Comparison of ENCODE assay signal across 8 mouse cellular contexts in genomic region chr11:19138423-19138822, GRCm38 (mm10).
A peak's percentile ranks its signal among the peaks of the same experiment; 100 is the strongest.
DNase-seq lines count a peak whose midpoint lies in the region; ATAC-seq and TF ChIP-seq lines count a peak whose summit lies in the region.

No protein-coding gene starts in this region.

- H3K9ac ChIP-seq in midbrain, postnatal 0 days (replicated peaks; ENCODE audit: low read length, poor library complexity, severe bottlenecking), result no peak overlapping the region
- no peak overlapping the region for H3K9ac ChIP-seq in midbrain, embryonic 15.5 days
- no peak overlapping the region for H3K9ac ChIP-seq in hindbrain, embryonic 14.5 days
- H3K9ac ChIP-seq in lung, embryonic 15.5 days, result no peak overlapping the region

- no peaks in the 10 kb centered on the region for H3K4me1 ChIP-seq in midbrain, postnatal 0 days (ENCODE audit: insufficient read depth, low read length)
- no peaks in the 10 kb centered on the region for H3K4me1 ChIP-seq in midbrain, embryonic 15.5 days
- 0 out of 2 replicates have a peak, but pooled peaks cover 7% of the 10 kb centered on the region for H3K4me1 ChIP-seq in hindbrain, embryonic 14.5 days (replicated peaks; ENCODE audit: control insufficient read depth, insufficient read depth, low read length)
- H3K4me1 ChIP-seq in lung, embryonic 15.5 days, result peaks cover 6% of the 10 kb centered on the region; the same call in 1 of the 2 replicates

- no peak overlapping the region for H3K4me3 ChIP-seq in midbrain, postnatal 0 days (ENCODE audit: low read depth, low read length)
- no peak overlapping the region for H3K4me3 ChIP-seq in midbrain, embryonic 15.5 days
- H3K4me3 ChIP-seq in hindbrain, embryonic 14.5 days (replicated peaks; ENCODE audit: low read length), result no peak overlapping the region
- no peak overlapping the region for H3K4me3 ChIP-seq in lung, embryonic 15.5 days

- DNase-seq in adrenal gland, postnatal 25 days, result peak; percentile 17
- no peak for DNase-seq in adrenal gland, adult 18-20 months (ENCODE audit: low spot score in 2 of 2)
- peak; percentile 57 for DNase-seq in midbrain, postnatal 0 days (ENCODE audit: low spot score)
- DNase-seq in hindbrain, embryonic 14.5 days (ENCODE audit: low spot score), result peak; percentile 32
- DNase-seq in frontal cortex, postnatal 10 days (ENCODE audit: low spot score in 2 of 2), result no peak

- no peaks in the 10 kb centered on the region for H3K36me3 ChIP-seq in midbrain, postnatal 0 days (ENCODE audit: insufficient read depth, low read length)
- H3K36me3 ChIP-seq in midbrain, embryonic 15.5 days (replicated peaks), result no peaks in the 10 kb centered on the region
- no peaks in the 10 kb centered on the region for H3K36me3 ChIP-seq in hindbrain, embryonic 14.5 days (replicated peaks; ENCODE audit: control insufficient read depth, insufficient read depth)
- H3K36me3 ChIP-seq in lung, embryonic 15.5 days, result no peaks in the 10 kb centered on the region

- ATAC-seq in midbrain, postnatal 0 days (ENCODE audit: low FRiP score), result no peak; the same call in 1 of the 2 replicates
- ATAC-seq in midbrain, embryonic 15.5 days (replicated peaks), result no peak; the same call in 1 of the 2 replicates
- ATAC-seq in hindbrain, embryonic 14.5 days (ENCODE audit: low FRiP score), result peak; percentile 40; the same call in 1 of the 2 replicates
- peak; percentile 91 for ATAC-seq in lung, embryonic 15.5 days (ENCODE audit: borderline replicate concordance, extremely low read depth, low FRiP score, low TSS enrichment)
- no peak for ATAC-seq in activated CD4-positive, CD25-positive, alpha-beta regulatory T cell, adult 4 months

- 49% methylated on average over 5 of the region's 5 CpGs for WGBS in midbrain, postnatal 0 days
- whole genome bisulfite sequencing in midbrain, embryonic 15.5 days, result 48% methylated on average over 5 of the region's 5 CpGs
- WGBS in hindbrain, embryonic 14.5 days, result 33% methylated on average over 5 of the region's 5 CpGs
- 45% methylated on average over 5 of the region's 5 CpGs for WGBS in lung, embryonic 15.5 days

- TF ChIP-seq CTCF in midbrain, postnatal 0 days (IDR thresholded peaks at IDR 0.05), result no peak

- H3K27ac ChIP-seq in midbrain, postnatal 0 days (ENCODE audit: low read depth, low read length), result no peak overlapping the region
- H3K27ac ChIP-seq in midbrain, embryonic 15.5 days, result no peak overlapping the region
- H3K27ac ChIP-seq in hindbrain, embryonic 14.5 days, result no peak overlapping the region
- H3K27ac ChIP-seq in lung, embryonic 15.5 days, result 0 out of 2 replicates have a peak overlapping the region, but pooled peaks have one; percentile 13

- no peaks in the 10 kb centered on the region for H3K27me3 ChIP-seq in midbrain, postnatal 0 days (ENCODE audit: insufficient read depth, low read length)
- H3K27me3 ChIP-seq in midbrain, embryonic 15.5 days (replicated peaks), result no peaks in the 10 kb centered on the region
- no peaks in the 10 kb centered on the region for H3K27me3 ChIP-seq in hindbrain, embryonic 14.5 days (ENCODE audit: control insufficient read depth, insufficient read depth, low read length)
- H3K27me3 ChIP-seq in lung, embryonic 15.5 days, result no peaks in the 10 kb centered on the region

- no peak overlapping the region for H3K4me2 ChIP-seq in midbrain, postnatal 0 days (ENCODE audit: low read depth, low read length, poor library complexity, severe bottlenecking)
- H3K4me2 ChIP-seq in midbrain, embryonic 15.5 days, result no peak overlapping the region
- H3K4me2 ChIP-seq in hindbrain, embryonic 14.5 days (replicated peaks), result no peak overlapping the region
- no peak overlapping the region for H3K4me2 ChIP-seq in lung, embryonic 15.5 days

- H3K9me3 ChIP-seq in midbrain, postnatal 0 days (ENCODE audit: low read length), result no peaks in the 10 kb centered on the region
- no peaks in the 10 kb centered on the region for H3K9me3 ChIP-seq in midbrain, embryonic 15.5 days
- H3K9me3 ChIP-seq in hindbrain, embryonic 14.5 days (ENCODE audit: control insufficient read depth, low read length), result no peaks in the 10 kb centered on the region
- no peaks in the 10 kb centered on the region for H3K9me3 ChIP-seq in lung, embryonic 15.5 days

Comparison
In these comparisons a context has a peak if more than half of its experiments do, and no peak if none do; other contexts are left out.
1. DNase-seq: peak in adrenal gland, postnatal 25 days (single experiment), midbrain, postnatal 0 days (single experiment) and hindbrain, embryonic 14.5 days (single experiment); none in adrenal gland, adult 18-20 months (0 of 2) and frontal cortex, postnatal 10 days (0 of 2).
2. ATAC-seq: peak in hindbrain, embryonic 14.5 days (single experiment) and lung, embryonic 15.5 days (single experiment); none in midbrain, postnatal 0 days (single experiment), midbrain, embryonic 15.5 days (single experiment) and activated CD4-positive, CD25-positive, alpha-beta regulatory T cell, adult 4 months (single experiment).